Mouse (Mus musculus) cerebellum, adult 2 months (tissue): ENCODE measurements around the gene Zfp398.

Source experiments
- CTCF ChIP-seq: fragments of 200-500 bp; IDR thresholded peaks from 2 replicates; pipeline ENCODE4 v1.5.1; 2011; ENCODE audit warnings: low read depth, mild to moderate bottlenecking, control low read depth, low read length, moderate library complexity, borderline replicate concordance; ENCODE audit not compliant: insufficient read depth
- POLR2A ChIP-seq: fragments of 200-500 bp; IDR thresholded peaks from 2 replicates; pipeline ENCODE4 v1.6.1; 2011; ENCODE audit warnings: low read length, control low read depth, borderline replicate concordance; ENCODE audit not compliant: insufficient read depth

GRCm38 (mm10) chr6:47837630-47838029 lies 2.2 kb downstream of the Zfp398 start:
- TF ChIP-seq CTCF, result no peak
- no peak for TF ChIP-seq POLR2A
